Mouse (Mus musculus) bone marrow, adult 2 months (tissue): ENCODE measurements at regions not wholly inside any gene's neighbourhood (a gene's known extent, or its start where the extent isn't known, plus 50 kb on each side); places are given as distances from the start of the nearest gene placed in this dataset.
A peak's percentile ranks its signal among the peaks of the same experiment; 100 is the strongest.

ENCODE experiments used
- H3K27ac ChIP-seq: fragments of 200-500 bp; 2 replicates; pipeline ENCODE4 v1.5.1; 2012; ENCODE audit warnings: low read depth, mild to moderate bottlenecking, control low read depth, inconsistent platforms, low read length; ENCODE audit not compliant: control insufficient read depth, poor library complexity, insufficient read depth
- H3K4me1 ChIP-seq: fragments of 200-500 bp; 2 replicates; pipeline ENCODE4 v1.6.1; 2011; ENCODE audit warnings: low read length; ENCODE audit not compliant: control insufficient read depth, insufficient read depth
- H3K4me3 ChIP-seq: fragments of 200-500 bp; replicated peaks from 2 replicates; pipeline ENCODE3; 2011; ENCODE audit warnings: mild to moderate bottlenecking, low read depth, low read length, control low read depth; ENCODE audit not compliant: control insufficient read depth
- CTCF ChIP-seq: fragments of 200-500 bp; IDR thresholded peaks from 2 replicates; pipeline ENCODE4 v1.5.1; 2011; ENCODE audit warnings: low read length, control low read depth; ENCODE audit not compliant: control insufficient read depth, insufficient read depth
- POLR2A ChIP-seq: fragments of 200-500 bp; IDR thresholded peaks from 2 replicates; pipeline ENCODE4 v1.6.1; 2011; ENCODE audit warnings: low read depth, mild to moderate bottlenecking, control low read depth, low read length, borderline replicate concordance; ENCODE audit not compliant: control insufficient read depth
- WGBS: fragments of 180-500 bp; shearing (Covaris S2); methylation state at CpG from one replicate; pipeline ENCODE4 v1.1.7; 2018; 5-methylcytosine and 5-hydroxymethylcytosine counted together

- TF ChIP-seq POLR2A (no peak), CTCF (no peak)
These were observed 95.5 kb downstream of the Psat1 start for GRCm38 (mm10) chr19:15851622-15852021.

DNA sequence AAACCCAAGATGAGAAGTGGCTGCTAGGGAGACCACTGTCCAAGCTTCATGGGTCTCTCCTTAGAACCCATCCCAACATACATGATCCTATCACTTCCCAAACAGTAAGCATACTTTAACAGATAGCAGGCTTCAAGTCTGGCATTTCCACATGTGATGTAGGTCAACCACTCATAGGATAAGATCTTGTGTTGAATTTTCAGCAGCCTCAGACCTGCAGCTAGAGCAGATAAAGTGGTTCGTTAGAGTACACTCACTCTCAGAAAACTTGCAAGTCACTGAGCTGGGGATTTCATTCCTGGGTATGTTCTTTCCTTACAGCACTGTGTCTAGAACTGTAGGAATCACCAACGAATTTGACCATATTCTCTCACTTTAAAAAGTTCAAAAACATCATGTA is 96.4 kb downstream of the Psat1 start:
- no peak for TF ChIP-seq CTCF
- TF ChIP-seq POLR2A: no peak
- Histone ChIP-seq H3K4me1 (no peaks in the 10 kb centered on the region), H3K4me3 (no peak overlapping the region), H3K27ac (no peak overlapping the region)
- WGBS: 16% methylated on average over 2 of the region's 2 CpGs

More at GRCm38 (mm10) chr19:15851622-15852021, 95.5 kb downstream of the Psat1 start:
- Histone ChIP-seq H3K4me3 (no peak overlapping the region), H3K4me1 (no peaks in the 10 kb centered on the region), H3K27ac (no peak overlapping the region)
- WGBS: 82% methylated on average over 3 of the region's 3 CpGs

DNA sequence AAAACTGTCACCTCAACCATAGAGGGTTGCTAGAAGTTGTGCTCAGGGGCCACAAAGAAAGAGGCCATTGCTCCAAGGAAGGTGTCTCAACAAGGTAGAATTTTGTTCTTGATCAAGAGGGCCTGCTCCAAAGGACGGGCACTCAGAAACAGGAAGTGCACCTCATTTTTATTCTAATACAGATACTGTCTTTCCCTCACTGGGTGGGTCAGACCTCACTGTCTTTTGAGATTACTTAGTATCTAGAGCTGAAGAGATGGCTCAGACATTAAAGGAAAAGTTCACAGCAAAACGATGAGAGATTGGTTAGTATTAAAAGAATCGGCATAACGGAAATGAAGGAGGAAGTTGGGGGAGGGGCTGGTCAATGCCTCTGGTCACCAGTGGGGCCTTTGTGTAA is 97.9 kb downstream of the Psat1 start:
- 22% methylated on average over 4 of the region's 4 CpGs for WGBS
- no peak for TF ChIP-seq CTCF
- TF ChIP-seq POLR2A: no peak
- no peak overlapping the region for H3K4me3 ChIP-seq
- H3K27ac ChIP-seq: no peak overlapping the region
- no peaks in the 10 kb centered on the region for H3K4me1 ChIP-seq

DNA sequence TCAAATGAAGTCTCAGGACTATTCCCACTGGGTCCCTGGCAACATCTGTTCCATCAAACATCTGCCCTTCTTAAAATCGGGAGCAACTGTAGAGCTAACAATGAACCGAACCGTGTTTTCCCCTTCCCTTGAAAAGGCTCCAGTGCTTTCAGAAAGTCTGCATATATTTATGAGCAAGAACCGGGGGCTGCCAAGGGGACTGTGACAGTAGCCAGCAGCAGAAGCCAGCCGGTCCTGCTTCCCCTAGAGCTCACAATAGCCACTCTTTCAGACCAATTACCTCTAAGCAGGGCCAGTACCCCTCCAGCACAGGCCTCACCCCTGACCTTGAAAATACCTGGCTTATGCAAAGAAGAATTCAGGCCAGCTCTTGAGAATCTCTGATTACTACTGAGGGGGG is 108.8 kb downstream of the Psat1 start:
- peak overlapping the region; percentile 74 for H3K27ac ChIP-seq
- 54% methylated on average over 5 of the region's 5 CpGs for WGBS

DNA sequence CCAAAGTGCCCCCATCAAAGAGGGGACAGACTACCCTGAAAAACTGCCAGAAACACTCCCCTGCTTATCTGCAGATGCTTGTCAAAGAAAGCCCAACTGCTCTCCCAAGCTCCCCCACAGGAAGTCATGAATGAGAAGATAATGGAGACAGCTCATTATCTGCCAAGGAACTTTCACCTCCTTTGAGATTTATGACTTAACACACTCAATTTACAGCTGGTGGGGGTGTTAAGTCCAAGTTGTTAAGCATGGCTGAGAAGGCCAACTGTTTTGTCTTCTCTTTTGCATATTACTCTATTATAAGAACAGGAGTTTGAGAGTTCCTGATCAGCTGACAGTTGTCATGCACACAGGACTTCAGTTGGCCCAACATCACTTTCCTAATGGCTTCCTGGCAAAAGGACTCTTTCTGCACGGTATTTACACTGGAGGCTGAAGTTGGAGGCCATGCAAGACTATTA is 109.4 kb downstream of the Psat1 start:
- peak overlapping the region; percentile 82 for H3K27ac ChIP-seq
- 4% methylated on average over 1 of the region's 1 CpGs for WGBS

More for the DNA sequence above, 108.8 kb downstream of the Psat1 start:
- H3K4me1 ChIP-seq: peaks cover 3% of the 10 kb centered on the region
- no peak overlapping the region for H3K4me3 ChIP-seq
- TF ChIP-seq POLR2A (no peak), CTCF (no peak)

GRCm38 (mm10) chr19:15836956-15837714 is 110.0 kb downstream of the Psat1 start:
- Histone ChIP-seq H3K27ac (peak overlapping the region; percentile 93), H3K4me1 (peaks cover 3% of the 10 kb centered on the region), H3K4me3 (no peak overlapping the region)
- TF ChIP-seq POLR2A (no peak), CTCF (no peak)
- 1% methylated on average over 7 of the region's 7 CpGs for WGBS

More for the DNA sequence above, 109.4 kb downstream of the Psat1 start:
- Histone ChIP-seq H3K4me3 (no peak overlapping the region), H3K4me1 (peaks cover 3% of the 10 kb centered on the region)
- TF ChIP-seq POLR2A (no peak), CTCF (no peak)

GRCm38 (mm10) chr19:15836201-15836955 is 110.8 kb downstream of the Psat1 start:
- TF ChIP-seq POLR2A: no peak
- no peak for TF ChIP-seq CTCF
- no peak overlapping the region for H3K4me3 ChIP-seq
- whole genome bisulfite sequencing: 40% methylated on average over 7 of the region's 7 CpGs
- peak overlapping the region; percentile 76 for H3K27ac ChIP-seq
- peaks cover 3% of the 10 kb centered on the region for H3K4me1 ChIP-seq

DNA sequence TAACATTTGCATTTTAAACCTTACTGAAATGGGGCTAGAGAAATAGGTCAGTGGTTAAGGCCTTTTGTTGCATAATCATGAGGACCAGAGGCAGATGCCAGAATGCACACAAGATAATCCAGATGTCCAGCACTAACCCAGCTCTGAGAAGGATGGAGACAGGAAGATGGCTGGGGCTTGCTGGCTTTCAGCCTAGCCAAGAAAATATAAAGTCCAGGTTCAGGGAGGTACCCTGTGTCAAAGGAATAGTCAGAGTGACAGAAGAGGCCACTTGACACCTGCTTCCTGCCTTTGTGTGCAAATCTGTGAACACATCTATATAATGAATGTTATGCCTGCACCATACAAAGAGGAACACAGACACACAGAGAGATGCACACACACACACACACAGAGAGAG is 116.8 kb downstream of the Psat1 start:
- peak overlapping the region; percentile 55; the same call in 1 of the 2 replicates for H3K27ac ChIP-seq
- no peak overlapping the region for H3K4me3 ChIP-seq
- H3K4me1 ChIP-seq: peaks cover 3% of the 10 kb centered on the region; the same call in 1 of the 2 replicates
- TF ChIP-seq POLR2A (no peak), CTCF (no peak)
